Mouse (Mus musculus): ENCODE data around the gene Rpl3. TPM values are rescaled to one million over a fixed set of nuclear protein-coding genes. Genes with fewer than 3 reads are reported as not detected.

Rpl3 gene
- total RNA-seq, 2 experiments from 2014 or later = 600 to 628 TPM

GRCm38 (mm10) chr15:80038110-80038391 lies 53.6 kb downstream of the Rpl3 start:
- no peak for DNase-seq (ENCODE audit: low spot score in 2 of 2)

- no peak for DNase-seq (ENCODE audit: low spot score in 2 of 2)
Measured at GRCm38 (mm10) chr15:80037255-80038109, 54.2 kb downstream of the Rpl3 start.

- no peak for DNase-seq (ENCODE audit: low spot score in 2 of 2)
Measured at GRCm38 (mm10) chr15:80035341-80035885, 56.3 kb downstream of the Rpl3 start.

DNA sequence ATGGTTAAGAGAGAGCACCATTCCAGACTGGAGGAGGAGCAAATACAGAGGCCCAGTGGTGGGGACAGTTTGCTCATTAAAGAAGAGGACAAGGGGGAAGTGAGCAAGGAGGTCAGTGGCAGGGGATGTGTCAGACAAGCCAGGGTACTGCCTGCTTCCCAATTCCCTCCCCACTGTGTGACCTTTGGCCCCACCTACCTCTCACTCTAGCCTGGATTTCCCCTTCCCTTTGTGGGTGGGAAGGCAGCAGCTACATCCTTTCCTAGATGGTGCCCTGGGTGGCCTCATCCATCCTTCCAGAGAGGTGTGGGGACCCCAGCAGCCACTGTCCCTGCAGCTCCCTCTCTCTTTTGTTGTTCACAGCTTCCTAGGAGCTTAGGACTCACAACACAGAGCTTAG lies 56.8 kb downstream of the Rpl3 start:
- DNase-seq (ENCODE audit: low spot score in 2 of 2) = no peak

GRCm38 (mm10) chr15:80034366-80034765 lies 57.3 kb downstream of the Rpl3 start:
- DNase-seq (ENCODE audit: low spot score in 2 of 2) = no peak

DNA sequence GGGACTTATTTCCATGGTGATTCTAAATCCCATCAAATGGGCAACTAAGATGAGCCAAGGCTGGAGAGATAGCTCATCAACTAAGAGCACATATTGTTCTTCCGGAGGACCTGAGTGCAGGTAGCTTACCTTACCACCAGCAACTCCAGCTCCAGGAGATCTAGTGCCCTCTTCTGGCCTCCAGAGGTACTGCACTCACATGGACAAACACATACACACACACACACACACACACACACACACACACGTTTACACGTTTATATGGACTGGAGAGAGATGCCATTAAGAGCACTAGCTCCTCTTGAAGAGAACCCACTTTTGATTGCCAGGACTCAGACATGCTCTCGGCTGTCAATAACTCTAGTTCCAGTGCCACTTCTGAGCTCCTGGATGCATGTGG lies 60.5 kb downstream of the Rpl3 start:
- no peak for DNase-seq (ENCODE audit: low spot score in 2 of 2)

- no peak for DNase-seq (ENCODE audit: low spot score in 2 of 2)
Measured at GRCm38 (mm10) chr15:80030399-80030798, 61.3 kb downstream of the Rpl3 start.

DNA sequence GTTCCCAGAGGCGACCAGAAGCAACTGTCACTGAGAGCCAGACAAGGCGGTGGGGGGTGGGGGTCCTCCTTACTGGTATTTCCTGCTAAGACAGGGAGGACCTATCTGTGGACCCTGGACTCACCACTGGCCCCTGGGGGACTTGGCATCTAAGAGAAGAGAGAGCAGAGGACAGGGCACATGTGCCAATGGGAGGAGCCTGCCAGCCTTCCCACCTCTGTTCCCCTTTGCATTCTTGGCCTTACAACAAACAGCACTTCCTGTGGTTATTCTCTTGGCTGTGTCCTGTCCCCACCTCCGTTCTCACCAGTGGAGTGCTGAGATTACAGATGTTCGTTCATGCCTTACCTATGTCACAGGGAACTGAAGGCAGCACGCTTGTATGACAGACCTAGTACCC lies 62.8 kb downstream of the Rpl3 start:
- no peak for DNase-seq (ENCODE audit: low spot score in 2 of 2)

Small RNAs within 50 kb of the gene (microRNA-seq; reads per million reads assigned to microRNA genes)
- gene Snord43 = 58.5 to 64.1 reads per million in 2 experiments

Other genes with a start within 250 kb of the Rpl3 start
- 1 to 10 TPM; 4.3 to 4.4 TPM for gene Apobec3, start 200.2 kb downstream of the Rpl3 start, total RNA-seq (2021)
- gene Cbx7, start 120.7 kb downstream of the Rpl3 start, total RNA-seq (2021) = 10 to 100 TPM; 62.3 to 62.7 TPM
- gene Pdgfb, start 76.9 kb downstream of the Rpl3 start, total RNA-seq (2021) = 10 to 100 TPM; 28.2 to 30.4 TPM
- gene Syngr1, start 534 bp downstream of the Rpl3 start, total RNA-seq (2021) = 100 to 1,000 TPM; 370 to 379 TPM
- 10 to 100 TPM; 21.2 to 23.4 TPM for gene Tab1, start 41.3 kb upstream of the Rpl3 start, total RNA-seq (2021)
- gene Mgat3, start 81.9 kb upstream of the Rpl3 start, total RNA-seq (2021) = 100 to 1,000 TPM; 114 to 118 TPM
- gene Mief1, start 142.2 kb upstream of the Rpl3 start, total RNA-seq (2021) = 10 to 100 TPM; 32.7 to 33.9 TPM
- gene AC140267.1, start 144.0 kb upstream of the Rpl3 start, total RNA-seq (2021) = 10 to 100 TPM; 15.2 to 19.6 TPM
- gene Atf4, start 163.3 kb upstream of the Rpl3 start, total RNA-seq (2021) = 100 to 1,000 TPM in 1 of 2 experiments, 10 to 100 TPM in 1; 98.4 to 101 TPM
- gene Rps19bp1, start 172.4 kb upstream of the Rpl3 start, total RNA-seq (2021) = 10 to 100 TPM; 36.1 to 40.0 TPM
- gene Cacna1i, start 195.4 kb upstream of the Rpl3 start, total RNA-seq (2021) = 10 to 100 TPM; 44.2 to 46.2 TPM

All from layer of hippocampus, adult 18-20 months (tissue).